Mouse (Mus musculus): ENCODE results near the gene Msgn1.

Gene Msgn1

DNA sequence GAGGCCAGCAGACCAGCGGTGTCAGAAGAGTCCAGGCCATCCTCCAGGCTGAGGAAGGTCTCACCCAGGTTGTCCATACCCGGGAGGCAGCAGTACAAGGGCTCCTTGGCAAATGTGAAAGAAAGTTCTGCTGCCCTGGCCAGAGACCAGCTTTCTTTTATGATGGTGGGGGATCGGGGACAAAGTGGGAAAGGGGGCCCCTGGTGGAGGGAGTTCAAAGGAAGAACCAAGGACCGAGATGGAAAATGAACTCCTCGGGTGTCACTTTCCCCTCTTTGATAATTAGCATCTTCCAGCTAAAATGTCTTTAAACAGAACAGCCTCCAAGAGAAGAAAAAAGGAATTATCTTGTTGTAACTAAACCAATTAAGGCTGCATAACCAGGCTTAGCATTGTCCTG, at the start of gene Msgn1:
Gene Msgn1, minus strand, starts transcription at position 101 of the 400 bp plus-strand sequence.
- ATAC-seq (ENCODE audit: low TSS enrichment), result no peak

DNA sequence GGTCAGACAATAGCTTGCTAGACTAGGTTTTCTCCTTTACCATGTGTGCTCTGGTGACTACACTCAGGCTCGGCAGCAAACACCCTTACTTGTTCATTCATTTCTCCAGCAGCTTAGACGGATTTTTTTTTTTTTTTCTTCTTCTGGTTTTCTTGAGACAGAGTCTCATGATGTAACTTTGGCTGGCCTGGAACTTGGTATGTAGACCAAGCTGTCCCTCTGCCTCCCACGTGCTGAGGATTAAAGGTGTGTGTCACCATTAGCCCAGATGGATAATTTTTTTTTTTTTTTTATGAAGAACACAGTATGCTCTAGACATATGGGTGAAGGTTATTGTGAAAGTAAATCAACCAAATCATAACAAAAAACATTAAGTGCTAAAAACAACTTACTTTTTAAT, 41.5 kb upstream of the Msgn1 start:
- no peak for ATAC-seq (ENCODE audit: low TSS enrichment)

DNA sequence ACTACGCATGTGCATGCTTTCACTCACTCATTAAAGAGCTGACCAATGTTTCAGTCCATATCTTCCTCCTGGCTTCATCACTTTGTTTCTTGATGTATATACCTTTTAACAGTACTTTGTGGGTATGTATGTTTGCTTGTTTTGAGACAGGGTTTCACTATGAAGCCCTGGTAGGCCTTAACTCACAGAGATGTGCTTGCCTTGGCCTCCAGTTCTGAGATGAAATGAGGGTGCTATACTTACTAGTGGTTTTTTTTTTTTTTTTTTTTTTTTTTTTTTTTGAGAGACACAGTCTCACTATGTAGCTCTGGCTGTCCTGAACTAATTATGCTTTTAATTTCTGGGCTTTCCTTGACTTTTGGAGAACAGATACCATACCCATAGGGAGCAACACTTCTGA, 38.7 kb upstream of the Msgn1 start:
- ATAC-seq (ENCODE audit: low TSS enrichment), result no peak

DNA sequence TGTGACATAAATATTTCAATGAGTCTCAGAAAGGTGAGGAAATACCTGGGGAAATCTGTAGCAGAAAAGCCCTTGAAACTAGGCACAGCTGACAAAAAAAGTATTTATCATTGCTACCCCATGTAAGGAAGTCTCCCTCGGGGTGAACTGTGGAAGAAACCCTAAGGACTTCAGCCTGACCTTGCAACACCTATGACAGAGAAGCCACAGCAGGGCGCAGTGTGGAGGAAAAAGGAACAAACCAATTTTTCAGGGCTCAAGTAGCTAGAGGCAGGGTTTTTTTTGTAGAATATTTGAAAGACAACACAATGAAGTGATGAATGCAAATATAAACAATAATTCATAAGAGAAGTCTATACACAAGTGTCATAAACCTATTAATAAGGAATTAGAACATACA, 27.2 kb upstream of the Msgn1 start:
- no peak for ATAC-seq (ENCODE audit: low TSS enrichment)

DNA sequence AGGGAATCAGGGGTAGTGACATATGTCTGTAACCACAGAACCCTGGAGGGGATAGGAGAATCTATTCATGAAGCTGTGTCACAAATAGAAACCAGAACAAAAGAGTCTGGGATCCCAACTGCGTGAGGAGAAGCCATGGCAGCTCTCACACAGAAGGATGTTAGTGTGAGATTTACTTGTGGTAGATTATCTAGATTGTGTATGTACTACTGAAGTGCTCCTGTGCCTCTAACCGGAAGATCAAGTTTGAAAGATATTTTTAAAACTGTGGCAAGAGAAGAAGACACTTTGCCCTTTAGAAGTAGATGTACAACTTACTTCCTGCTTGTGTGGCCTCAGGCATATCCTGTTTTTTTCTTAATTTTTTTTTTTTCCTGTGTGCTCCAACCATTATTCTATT, 21.5 kb upstream of the Msgn1 start:
- no peak for ATAC-seq (ENCODE audit: low TSS enrichment)

DNA sequence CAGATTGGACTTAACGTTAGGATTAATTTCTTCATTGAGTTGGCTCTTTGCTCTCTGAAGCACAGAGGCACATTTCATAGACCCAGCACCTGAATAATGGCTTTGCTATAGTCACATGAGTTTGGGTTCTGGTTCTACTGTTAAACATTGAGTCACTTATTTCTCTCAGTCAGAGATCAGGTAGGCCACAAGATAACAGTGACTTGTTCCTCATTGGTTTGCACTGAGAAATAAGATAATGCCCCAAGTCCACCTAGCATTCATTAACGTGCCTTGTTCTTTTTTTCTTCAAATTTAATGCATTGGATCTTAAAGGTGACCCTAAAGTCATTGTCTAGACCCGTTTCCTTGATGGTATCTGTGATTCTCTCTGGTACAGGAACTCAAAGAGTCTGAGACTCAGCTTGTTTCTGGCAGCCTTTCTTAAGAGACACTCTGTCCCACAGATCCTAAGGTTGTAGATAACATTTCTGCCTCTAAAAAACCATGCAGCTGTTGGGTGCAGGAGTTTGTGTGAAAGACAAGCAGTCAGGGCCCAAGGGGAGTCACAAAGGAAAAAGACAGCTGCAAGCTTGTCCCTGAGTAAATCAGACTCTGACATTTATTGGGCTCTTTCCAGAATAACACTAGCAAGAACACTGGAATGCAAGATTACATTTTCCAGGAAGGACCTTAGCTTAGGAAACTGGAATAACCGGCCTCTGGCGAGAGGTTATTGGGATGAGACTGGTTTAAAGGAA, 17.9 kb upstream of the Msgn1 start:
- no peak for ATAC-seq (ENCODE audit: low TSS enrichment)

DNA sequence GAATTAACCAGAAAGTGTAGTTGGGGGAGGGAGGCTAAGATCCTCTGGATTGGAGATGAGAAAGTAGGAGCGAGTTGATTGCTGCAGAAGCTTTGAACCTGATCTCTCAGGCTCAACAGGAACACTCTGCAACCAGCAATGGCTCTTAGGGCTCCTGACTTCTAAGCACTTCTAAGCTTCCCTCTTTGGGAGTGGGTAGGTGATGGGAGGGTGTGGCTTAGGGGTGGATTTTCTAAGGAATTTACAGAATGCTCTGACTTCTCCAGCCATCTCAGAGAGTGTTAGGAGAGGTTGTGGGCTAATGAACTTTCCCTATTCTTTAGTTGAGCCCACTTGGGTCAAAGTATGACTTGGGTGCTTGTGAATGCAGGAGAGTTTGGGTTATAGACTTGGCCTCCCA, 17.4 kb upstream of the Msgn1 start:
- no peak for ATAC-seq (ENCODE audit: low TSS enrichment)

DNA sequence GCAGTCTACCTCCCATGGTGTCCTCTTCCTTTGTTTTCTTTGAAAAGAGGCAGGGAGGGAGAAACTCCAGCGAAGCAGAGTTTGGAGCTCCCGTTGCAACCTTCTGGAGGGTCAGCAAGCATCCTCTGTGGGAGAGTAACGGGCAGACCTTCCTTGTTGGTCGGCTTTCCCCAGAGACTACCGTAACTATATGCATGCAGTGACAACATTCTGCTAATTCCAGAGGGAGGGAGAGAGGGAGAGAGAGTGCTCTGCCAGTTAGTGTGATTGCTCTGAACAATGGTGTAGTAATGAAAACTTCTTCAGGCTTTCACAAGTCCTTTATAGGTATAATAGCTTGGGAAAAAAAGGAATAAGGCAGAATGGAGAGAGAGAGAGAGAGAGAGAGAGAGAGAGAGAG, 15.9 kb upstream of the Msgn1 start:
- no peak for ATAC-seq (ENCODE audit: low TSS enrichment)

DNA sequence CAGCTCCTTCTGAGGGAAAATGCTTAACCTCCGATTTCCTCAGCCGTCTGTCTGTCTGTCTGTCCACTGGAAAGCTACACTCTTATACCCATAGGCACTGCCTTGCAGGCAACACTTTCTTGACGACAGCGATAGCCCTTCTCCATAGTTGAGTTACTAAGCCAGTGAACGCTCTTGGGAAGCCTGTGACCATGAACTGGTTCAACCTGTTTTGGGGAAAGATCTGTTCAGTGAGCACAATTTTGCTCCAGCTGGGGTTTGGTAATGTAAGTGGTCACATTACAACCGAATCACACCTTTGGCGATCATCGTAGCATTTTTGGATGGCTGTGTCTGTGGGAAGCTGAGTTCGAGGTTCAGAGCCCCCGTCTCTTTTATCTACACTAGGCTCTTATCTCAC, 14.3 kb upstream of the Msgn1 start:
- no peak for ATAC-seq (ENCODE audit: low TSS enrichment)

DNA sequence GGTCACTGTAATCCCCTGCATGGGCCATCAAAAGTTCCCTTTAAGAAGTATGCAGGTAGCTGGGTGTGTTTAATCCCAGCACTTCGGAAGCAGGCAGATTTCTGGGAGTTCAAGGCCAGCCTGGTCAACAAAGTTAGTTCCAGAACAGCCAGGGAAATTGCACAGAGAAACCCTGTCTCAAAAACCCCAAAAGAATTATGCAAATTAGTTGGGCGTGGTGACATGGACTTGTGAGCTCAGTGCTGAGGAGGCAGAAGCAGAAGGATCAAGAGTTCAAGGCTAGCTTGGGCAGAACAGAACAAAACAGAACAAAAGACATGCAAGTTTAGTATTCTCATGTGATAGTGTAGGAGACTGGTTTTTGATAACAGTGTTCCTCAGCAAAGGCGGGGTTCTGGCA, 13.8 kb upstream of the Msgn1 start:
- no peak for ATAC-seq (ENCODE audit: low TSS enrichment)

DNA sequence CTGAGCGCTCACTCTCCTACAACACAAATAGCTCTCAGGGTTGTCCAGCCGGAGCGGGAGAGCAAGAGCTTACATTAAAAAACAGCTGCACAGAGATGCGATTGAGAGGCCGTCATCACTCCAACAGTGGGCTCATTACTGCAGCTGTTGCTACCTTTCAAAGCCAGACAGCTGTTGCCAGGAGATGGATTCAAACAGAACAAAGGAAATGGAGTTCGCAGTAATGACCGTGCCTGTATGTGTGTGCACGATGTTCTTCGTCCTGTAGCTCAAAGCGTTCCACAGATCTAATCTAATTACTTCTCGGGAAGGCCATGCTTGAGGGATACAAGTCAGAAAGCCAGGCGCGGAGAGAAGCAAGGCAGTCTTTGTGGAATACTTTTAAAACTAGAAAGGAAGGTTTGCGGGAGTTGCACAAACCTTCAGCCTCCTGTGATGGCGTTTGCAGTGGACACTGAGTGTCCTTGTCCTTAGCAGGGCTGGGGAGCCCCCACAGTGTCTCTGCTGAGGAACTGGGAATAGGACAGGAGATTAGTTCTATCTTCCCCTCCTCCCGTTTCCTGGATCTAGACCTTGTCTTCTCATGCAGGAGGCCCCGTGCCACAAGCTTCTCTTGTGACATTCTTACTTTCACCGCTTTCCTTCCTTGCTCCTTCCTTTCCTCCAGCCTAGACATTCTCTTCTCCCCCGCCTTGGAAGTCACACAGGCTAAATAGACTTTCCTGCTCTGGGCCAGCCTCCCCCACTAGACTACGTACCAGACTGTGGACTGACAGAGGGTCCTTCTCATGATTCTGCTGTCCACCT, 13.0 kb upstream of the Msgn1 start:
- no peak for ATAC-seq (ENCODE audit: low TSS enrichment)

DNA sequence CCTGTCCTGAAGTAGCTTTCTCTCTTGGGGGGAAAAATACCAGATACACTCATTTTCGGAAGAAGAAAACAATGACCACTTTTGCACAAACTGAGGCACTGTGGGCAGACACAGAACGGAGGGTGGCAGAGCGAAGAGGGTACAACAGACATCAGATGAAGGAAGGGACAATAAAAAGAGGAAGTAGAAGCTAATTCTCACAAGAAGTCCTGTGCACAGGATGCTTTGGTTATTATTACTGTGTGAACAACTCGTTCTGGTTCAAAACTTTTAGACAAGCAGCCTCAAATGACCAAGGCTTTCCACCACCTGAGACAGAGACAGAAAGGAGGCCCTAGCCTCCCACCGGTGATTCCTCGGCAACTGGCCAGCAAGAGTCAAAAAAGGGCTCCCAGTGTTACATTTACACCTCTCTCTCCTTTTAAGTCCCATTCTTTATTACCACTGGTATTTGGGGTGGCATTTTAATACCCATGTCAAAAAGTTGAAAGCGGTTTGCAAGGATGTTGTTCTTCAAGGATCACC, 9.0 kb upstream of the Msgn1 start:
- ATAC-seq (ENCODE audit: low TSS enrichment), result no peak

DNA sequence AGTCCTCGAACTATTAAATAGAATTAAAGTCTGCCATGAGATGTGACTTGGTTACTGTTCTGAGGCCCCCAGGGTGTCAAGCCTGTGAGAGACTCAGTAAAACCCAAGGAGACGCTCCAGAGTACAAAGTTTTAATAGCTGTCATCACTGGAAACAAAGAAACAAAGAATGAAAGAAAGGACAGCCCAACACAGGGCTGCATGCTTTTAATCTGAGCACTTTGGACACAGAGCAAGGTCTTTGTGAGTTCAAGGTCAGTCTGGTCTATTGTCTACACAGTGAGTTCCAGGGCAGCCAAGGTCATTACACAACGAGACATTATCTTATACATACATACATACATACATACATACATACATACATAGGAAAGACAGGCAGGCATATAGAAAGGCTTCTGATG, 7.7 kb upstream of the Msgn1 start:
- no peak for ATAC-seq (ENCODE audit: low TSS enrichment)

DNA sequence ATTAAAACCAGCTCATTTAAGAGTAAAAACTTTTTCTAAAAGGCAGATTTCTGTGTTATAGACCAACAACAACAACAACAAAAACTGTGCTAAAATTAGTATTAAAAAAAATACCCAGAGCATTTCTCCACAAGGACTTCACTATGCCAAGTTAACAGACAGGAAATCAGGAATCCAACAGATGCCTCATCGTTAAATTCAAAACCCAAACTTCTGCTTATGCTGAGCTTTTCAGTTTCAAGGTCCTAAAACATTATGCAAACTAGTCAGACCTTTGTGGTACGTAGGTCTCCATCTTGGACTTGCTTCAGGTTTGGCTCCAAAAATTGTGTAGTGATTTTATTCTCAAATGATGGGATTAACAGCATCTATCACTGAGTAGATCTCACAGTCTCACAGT, 6.8 kb upstream of the Msgn1 start:
- no peak for ATAC-seq (ENCODE audit: low TSS enrichment)

DNA sequence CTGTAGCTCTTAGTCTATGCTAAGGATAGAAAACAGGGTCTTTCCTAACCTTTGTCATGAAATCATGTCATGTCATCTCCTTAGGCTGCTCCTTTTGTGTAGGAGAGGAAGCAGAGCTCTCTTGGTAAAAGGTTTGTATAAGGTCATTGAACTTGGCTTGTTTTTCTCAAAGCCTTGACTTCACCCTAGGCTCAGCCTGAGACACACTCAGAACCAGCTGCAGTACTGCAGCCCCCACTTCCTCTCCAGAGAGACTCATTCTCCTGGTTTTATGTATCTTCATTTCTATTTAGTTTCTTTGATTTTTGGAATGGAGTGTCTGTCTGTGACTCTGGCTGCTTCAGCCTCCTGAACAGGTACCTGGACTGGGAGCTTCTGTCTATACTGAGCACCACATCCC, 6.0 kb upstream of the Msgn1 start:
- no peak for ATAC-seq (ENCODE audit: low TSS enrichment)

DNA sequence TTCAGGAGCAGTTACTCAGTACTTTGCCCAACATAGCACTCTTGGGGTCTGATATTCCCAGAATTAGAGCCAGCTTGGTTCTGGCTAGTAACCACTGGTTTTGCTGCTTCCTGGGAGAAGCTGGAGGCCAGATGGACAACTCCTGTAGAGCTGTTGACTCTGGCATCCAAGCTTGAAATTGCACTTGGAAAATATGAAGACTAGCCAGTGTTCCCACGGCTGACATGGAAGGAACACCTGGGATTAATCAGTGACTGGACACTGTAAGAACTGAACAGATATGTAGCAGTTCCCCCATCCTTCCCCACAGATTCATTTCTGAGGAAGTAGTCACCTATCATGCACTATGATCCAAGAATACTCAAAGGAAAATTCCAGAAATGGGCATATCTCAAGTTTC, 4.1 kb upstream of the Msgn1 start:
- ATAC-seq (ENCODE audit: low TSS enrichment), result no peak

DNA sequence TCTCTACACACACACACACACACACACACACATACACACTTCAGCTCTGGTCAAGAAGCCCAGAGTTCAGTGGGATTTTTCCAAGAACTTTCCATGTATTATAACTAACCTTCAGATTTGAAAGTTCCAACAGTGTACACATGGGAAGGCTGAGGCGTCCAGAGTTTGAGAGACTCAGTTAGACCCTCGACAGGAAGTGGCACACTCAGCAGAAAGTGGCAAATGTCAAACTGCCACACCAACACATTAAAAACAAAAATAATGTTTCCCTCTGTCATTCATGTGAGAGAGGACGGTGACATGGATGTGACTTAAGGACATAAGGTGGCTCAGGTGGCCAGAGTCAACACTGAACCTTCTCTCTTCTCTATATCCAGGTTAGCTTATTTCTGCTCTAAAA, 1.6 kb upstream of the Msgn1 start:
- ATAC-seq (ENCODE audit: low TSS enrichment), result no peak

DNA sequence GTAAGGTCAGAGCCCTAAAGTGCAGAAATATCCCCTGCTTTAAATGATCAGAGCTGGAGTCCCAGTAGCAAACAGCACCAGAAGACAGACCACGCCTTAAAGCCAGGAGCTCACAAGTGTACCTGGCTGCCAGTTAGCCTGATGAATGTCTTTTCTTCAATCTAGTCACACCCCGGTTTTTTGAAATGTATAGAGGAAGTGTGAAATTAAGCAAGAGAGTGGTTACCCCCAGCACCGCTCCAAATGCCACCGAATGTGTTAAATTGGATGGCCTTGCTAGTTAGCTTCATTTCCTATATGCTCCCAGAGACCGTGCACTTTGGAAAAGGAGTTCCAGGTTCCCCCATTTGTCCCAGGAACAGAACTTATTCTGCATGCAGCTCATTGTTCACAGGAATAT, 864 bp upstream of the Msgn1 start:
- ATAC-seq (ENCODE audit: low TSS enrichment), result no peak

DNA sequence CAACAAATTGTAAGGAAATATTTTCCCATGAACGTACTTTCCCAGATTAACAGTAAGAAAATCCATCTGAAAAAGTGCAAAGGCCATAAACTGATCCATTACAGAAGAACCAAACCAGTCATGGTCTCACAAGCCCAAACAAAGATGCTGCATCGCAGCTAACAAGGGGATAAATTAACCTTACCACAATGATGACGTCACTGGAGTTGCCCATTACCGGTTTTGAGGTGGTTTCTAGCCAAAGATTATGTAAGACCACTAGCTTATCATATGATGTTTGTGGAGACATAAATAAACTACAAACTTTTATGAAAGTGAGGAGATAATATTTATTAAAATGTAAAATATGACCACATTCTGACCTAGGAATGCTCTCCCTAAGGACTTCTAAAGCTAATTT, 2.5 kb downstream of the Msgn1 start:
- ATAC-seq (ENCODE audit: low TSS enrichment), result no peak

DNA sequence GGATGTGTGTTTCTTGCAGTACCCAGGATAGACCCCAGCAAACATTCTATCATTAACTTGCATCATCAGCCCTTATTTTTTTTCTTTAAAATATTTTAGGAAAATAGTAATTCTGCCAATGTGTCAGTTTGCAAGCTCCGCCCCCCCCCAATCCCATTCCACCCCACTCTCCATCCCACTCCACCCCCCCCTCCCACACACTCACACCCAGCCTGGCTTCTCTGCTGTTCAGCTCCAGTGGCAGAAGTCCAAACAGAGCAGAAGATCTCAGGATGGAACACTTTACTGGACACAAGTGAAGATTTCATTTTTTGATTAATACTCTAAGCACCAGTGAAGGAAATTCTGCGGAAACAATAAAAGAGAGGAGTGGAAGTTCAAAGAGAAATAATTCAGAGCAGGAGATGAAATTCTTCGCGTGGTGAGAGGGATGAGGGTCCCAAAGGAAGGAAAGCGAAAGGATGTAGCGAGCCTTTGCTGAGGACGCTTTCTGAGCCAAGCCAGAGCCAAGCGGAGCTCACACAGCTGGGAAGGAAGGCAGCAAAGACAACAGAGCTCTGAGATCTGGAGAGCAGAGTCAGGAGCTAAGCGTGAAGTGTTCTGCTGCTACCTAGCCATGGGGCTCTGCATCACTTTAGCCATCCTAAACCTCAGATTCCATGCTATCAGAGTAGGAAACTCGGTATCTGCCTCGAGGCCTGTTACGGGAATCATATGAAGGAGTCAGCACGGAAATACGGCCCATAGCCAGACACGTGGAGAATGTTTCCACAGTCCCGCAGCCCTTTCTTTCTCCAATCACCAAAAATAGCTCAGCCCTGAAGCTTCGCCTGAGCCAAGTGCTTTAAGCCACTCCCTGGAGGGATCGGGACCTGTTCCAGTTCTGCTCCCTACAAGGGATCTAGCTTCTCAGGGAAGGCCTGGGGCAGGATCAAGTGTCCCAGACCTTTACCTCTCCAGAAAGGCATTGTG, 4.8 kb downstream of the Msgn1 start:
- peak; percentile 85 for ATAC-seq (ENCODE audit: low TSS enrichment)

DNA sequence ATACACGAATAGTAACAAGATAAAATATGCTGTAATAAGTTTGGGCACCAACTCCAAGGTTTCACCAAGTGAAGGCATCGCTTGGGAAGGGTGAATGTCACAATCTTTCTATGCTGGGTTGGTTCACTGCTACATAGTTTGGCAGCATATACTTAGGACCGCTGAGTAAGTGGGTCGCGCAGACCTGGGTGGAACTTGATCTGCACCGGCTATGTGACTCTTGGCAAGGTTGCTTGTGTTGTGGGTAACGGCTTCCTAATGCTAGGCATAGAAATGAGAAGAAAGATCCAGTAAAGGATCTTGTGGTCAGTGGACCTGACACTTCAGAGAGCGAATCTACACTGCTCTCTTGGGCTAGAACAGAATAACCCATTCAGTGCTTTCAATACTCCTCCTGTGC, 6.3 kb downstream of the Msgn1 start:
- ATAC-seq (ENCODE audit: low TSS enrichment), result no peak

DNA sequence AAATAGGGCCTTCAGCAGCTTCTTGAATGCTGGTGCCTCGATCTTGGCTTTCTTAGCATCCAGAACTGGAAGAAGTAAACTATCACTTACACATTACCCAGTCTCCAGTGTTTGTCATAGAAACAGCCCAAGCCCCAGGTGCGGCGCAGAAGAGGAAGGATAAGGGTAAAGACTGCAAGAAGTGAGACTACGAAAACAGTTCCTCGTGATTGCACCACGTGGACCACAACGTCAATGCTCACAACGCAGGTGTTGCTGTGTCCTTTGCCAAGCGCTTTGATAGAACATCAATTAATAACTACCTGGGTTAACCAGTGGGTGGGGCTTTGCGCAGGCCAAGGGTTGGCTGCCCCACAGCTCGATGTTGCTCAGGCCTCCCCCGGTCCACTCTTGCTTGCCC, 8.1 kb downstream of the Msgn1 start:
- ATAC-seq (ENCODE audit: low TSS enrichment), result no peak
